Mouse (Mus musculus): ENCODE measurements around the gene Gm3646.

DNA sequence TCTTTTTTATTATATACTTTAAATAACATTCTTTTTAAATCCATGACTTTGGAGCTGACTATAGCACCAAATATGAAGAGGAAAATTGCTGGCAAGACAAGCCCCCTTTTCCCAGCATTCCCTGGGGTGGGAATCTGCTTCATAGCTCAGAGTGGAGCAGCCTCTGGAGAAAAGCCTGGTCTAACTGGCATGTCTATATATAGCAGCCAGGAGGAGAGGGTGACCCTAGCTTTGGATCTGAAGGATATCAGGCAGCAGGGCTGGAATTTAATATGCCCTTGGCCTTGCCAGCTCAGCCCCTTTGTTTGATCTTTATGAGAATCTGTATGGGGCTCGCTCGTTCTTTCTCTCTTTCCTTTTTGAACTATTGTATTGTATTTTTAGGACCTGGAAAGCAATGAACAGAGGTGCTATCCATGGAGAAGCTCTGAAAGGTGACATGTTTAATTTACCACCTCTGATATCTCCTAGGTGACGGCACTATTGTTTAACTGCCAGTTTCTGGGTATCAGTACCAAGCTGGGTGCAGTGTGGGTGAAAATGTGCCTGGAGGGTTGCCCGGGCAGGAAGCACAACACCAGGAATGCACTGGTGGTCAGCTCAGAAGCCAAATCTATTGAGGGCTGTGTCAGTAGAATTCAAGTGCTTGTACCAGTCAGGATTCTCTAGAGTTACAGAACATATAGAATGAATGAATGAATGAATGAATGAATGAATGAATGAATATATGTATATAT is at the start of gene Gm3646:
- no peak for TF ChIP-seq POLR2A (IDR thresholded peaks at IDR 0.05; ENCODE audit: borderline replicate concordance, extremely low read depth, insufficient read depth, insufficient read length, poor library complexity, severe bottlenecking)
- TF ChIP-seq CTCF (IDR thresholded peaks at IDR 0.05; ENCODE audit: borderline replicate concordance, extremely low read depth, insufficient read depth, insufficient read length): no peak

Measured in brain, embryonic 14.5 days (tissue).